Mouse (Mus musculus): ENCODE results near the gene Zfp46. TPM values are rescaled to one million over a fixed set of nuclear protein-coding genes. Genes with fewer than 3 reads are reported as not detected.

The Zfp46 gene
- total RNA-seq, 2 experiments from 2014 or later, result 53.5 to 54.9 TPM

DNA sequence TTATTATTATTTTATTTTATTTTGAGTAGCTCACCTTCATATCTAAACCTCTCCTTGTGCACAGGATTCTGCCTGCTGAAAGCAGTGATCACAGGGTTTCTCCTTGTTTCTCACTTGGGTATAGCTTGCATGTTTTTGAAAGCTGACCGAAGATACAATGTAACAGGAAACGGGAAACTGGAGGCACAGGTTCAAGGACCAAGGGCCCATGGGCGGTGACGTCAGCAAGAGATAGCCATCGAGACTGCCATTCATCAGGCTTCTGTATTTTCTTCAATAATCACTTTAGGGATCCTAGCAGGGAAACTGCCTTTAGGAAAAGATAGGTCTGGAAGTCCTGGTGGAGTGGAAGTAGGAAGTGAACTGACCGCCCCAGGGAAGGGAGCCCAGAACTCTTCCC is 7.2 kb downstream of the Zfp46 start:
- no peak overlapping the region for H3K4me3 ChIP-seq
- intact Hi-C loops (cut with DNase I), result no loop called here
- DNase-seq (ENCODE audit: extremely low spot score in 1 of 2, low spot score in 2 of 2), result no peak
- TF ChIP-seq CTCF (IDR thresholded peaks at IDR 0.05), result no peak
- H3K27ac ChIP-seq, result no peak overlapping the region

DNA sequence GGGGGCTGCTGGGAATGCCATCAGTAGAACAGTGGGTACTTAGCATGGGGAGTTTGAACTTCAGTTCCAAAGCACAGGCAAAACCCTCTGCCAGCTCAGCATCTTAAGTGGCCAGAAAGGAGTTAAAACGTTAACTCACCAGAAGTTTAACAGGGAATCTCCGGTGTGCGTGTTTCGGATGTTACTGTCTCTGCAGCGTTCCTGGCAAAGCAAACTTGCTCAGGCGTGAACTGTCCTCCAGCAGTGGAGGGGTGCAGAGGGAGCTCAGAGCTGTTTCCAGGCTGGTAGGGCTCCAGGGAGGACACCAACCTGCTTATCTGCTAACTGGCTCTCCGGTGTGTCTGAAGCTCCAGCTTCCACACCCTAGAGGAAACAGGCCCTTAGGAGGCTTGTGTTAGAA is 11.5 kb downstream of the Zfp46 start:
- no peak overlapping the region for H3K27ac ChIP-seq
- no peak overlapping the region for H3K4me3 ChIP-seq
- no peak for TF ChIP-seq CTCF (IDR thresholded peaks at IDR 0.05)
- DNase-seq (ENCODE audit: extremely low spot score in 1 of 2, low spot score in 2 of 2), result no peak
- intact Hi-C loops (cut with DNase I), result no loop called here

DNA sequence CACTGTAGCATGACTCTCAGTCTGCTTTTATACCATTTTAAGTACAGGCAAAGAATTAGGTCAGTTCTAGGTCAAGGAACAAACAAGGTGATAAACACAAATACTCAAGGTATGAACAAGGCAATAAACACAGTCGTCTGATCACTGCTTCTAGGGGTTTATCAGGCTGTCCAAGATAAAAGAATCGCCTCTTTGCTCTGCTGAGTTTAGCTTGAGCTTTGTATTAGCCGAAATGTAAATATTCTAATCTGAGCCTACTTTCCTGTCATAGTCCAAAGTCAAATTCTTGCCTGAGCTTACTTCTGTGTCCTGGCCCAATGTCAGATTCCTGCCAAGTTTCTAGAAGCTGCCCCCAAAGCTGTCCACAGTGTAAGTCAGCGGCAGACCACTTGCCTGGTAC is 18.0 kb downstream of the Zfp46 start:
- Histone ChIP-seq H3K27ac (no peak overlapping the region), H3K4me3 (no peak overlapping the region)
- intact Hi-C loops (cut with DNase I), result no loop called here
- DNase-seq (ENCODE audit: extremely low spot score in 1 of 2, low spot score in 2 of 2), result no peak
- no peak for TF ChIP-seq CTCF (IDR thresholded peaks at IDR 0.05)

DNA sequence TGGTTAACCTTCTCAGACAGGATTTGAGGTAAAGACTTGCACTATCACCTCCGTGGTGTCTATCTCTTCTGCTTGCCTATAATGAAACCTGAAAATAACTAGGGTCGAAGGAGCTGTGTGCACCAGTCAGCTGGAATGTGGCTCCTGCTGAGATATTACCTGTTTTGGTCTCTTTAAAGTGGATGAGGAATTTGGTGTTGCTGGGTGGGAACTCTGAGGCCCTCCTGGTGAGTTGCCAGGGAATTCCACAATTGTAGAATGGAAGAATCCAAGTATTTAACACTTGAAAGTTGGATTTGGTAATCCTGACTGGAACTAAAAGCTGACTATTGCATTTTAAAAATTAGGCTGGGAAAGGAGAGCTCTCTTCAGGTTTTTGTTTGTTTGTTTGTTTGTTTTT is 19.7 kb downstream of the Zfp46 start:
- intact Hi-C loops (cut with DNase I), result no loop called here

DNA sequence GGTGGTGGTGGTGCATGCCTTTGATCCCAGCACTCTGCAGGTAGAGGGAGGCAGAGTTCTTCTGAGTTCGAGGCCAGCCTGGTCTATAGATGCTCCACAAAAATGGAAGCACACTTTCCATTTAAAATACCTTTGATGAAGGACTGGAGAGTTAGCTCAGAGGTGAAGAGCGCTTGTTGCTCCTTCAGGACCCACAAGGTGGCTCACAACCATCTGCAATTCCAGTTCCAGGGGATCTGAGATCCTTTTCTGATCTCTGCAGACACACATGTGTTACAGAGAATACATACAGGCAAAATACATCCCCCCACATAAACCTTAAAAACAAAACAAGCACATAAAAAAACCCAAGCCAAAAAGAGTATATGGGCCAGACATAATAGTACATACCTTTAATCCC is 23.9 kb downstream of the Zfp46 start:
- Histone ChIP-seq H3K27ac (no peak overlapping the region), H3K4me3 (no peak overlapping the region)
- intact Hi-C loops (cut with DNase I), result no loop called here
- DNase-seq (ENCODE audit: extremely low spot score in 1 of 2, low spot score in 2 of 2), result no peak
- no peak for TF ChIP-seq CTCF (IDR thresholded peaks at IDR 0.05)

More for the DNA sequence above, 19.7 kb downstream of the Zfp46 start:
- H3K27ac ChIP-seq, result no peak overlapping the region
- DNase-seq (ENCODE audit: extremely low spot score in 1 of 2, low spot score in 2 of 2), result no peak
- no peak overlapping the region for H3K4me3 ChIP-seq
- no peak for TF ChIP-seq CTCF (IDR thresholded peaks at IDR 0.05)

DNA sequence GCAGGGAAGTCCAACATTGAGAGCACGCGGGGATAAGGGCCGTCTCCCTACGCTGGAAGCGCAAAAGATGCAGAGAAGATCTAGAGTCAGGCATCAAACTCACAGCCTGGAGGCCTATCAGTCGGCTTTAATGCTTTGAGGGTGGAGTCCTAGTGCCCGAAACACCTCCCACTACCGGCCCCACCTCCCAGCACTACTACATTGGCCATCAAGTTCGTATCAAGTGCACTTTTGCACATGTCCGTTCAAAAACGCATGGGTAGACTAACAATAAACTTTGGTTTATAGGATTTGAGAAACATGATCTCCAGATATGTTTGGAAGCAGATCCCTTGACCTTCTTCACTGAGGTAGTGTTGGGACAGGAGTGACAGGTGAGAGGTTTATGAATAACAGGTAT is 25.3 kb downstream of the Zfp46 start:
- peak overlapping the region; percentile 98 for H3K4me3 ChIP-seq
- H3K27ac ChIP-seq, result no peak overlapping the region; the same call in 1 of the 2 replicates
- DNase-seq (ENCODE audit: extremely low spot score in 1 of 2, low spot score in 2 of 2), result no peak
- intact Hi-C loops (cut with DNase I), result loop anchor here (1.0 kb wide), 1 partner anchor 23 kb away; no protein-coding TSS in a partner anchor
- no peak for TF ChIP-seq CTCF (IDR thresholded peaks at IDR 0.05)

DNA sequence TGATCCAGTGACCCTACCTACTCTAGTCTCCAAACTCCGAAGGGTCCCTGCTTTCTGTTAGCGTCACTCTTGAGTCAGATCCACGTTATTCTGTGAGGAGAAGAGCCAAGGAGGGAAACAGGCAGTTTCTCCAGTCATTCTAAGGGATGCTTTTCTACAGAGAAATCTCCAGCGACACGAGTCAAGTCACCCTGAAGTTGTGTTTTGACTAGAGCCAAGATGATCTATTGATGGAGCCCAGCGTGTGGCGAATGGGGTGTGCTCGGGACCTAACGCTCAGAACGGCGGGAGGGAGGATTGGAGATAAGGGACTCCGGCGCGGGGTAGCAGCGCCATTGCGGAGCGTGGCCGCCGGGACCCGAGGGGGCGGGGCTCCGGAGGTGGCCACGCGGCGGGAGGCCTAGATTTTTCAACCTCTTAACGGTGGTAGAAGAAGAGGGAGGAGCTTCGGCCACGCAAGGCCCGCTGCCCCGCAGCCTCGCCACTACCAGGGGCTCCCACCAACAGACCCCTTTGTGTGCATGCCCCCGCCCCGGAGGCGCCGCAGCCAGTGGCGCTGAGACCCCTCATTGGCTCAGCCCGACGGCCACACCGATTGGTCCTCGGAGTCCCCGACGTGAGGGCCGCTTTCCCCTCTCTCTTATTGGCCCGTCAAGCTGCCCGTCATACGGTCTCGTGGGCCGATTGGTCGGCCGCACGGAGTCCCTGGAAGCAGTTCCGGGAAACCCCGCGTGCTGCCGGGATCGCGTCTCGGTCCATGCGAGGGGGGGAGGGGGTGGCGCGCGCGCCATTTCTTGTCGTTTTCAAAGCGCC is 26.0 kb downstream of the Zfp46 start, which contains the start of gene Hnrnpr:
Hnrnpr (plus strand) TSS at position 714 of the 813 bp plus-strand sequence.
- no peak for TF ChIP-seq CTCF (IDR thresholded peaks at IDR 0.05)
- intact Hi-C loops (cut with DNase I), result loop anchor here (1.0 kb wide), 1 partner anchor 24 kb away; no protein-coding TSS in a partner anchor
- DNase-seq (ENCODE audit: extremely low spot score in 1 of 2, low spot score in 2 of 2), result peak; percentile 99
- H3K27ac ChIP-seq, result peak within 1 kb of the TSS; percentile 93
- H3K4me3 ChIP-seq, result peak within 1 kb of the TSS; percentile 98

DNA sequence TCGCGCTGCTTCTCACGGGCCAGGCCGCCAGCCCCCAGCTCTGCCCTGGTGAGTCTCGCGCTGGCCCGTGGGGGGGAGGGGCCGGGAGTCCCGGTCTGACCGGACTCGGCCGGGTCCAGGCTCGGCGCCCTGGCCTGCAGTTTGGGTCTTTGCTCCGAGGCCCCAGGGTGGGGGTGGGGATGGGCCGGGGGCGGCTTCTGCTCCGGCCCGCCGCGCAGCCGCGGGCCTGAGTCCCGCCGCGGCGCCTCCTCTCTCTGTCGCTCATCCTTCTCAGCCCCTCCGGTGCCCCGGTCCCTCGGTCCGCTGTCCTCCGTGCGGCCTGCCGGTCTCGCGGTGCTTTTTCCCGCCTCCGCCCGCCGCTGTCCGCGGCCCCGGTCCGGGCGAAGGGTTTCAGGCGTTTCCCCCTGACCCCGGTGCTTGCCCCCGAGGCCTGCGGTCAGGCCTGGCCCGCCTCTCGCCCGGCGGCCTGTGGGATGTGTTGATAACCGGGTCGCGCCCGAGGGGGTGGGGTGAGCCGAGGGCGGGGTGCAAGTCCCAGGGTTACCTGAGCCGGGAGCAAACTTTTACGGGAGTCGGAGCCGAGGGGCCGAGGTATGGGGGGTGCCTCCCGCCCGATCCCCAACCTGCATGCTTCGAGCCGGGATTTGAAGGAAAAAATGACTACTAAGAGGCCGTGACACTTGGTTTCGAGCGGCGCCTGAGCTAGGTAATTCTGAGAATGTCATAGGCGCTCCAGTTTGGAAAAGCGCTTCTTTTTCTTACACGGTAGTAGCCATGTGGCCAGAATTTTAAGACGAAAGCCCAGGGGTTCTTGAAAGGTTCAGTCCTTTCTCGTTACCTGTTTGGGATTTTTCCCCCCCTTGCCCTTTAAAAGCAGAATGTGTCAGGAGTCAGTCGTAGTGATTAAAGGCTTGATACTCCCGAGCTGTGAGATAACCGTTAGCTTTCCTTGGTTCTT is 26.8 kb downstream of the Zfp46 start:
- Histone ChIP-seq H3K4me3 (peak overlapping the region; percentile 98), H3K27ac (peak overlapping the region; percentile 93)
- DNase-seq (ENCODE audit: extremely low spot score in 1 of 2, low spot score in 2 of 2), result peak; percentile 38 to 44
- no peak for TF ChIP-seq CTCF (IDR thresholded peaks at IDR 0.05)
- intact Hi-C loops (cut with DNase I), result no loop called here

DNA sequence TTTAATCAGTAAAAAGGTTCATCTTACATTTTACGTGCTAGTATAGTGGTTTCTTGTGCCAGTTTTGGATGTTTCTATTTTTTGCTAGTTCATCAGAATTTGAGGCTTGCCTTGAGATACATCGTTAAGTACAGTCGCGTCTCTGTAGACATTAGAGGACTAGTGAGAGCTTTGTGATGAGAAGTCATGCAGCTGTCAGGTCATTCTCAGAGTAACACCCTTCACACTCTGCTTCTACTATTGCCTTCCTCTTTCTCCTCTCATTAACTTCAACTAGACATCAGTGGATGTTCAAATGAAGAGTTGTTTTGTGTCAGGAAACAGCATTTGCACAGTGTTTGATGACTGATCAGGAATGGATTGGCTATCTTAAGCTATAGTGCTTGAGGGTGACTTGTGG is 28.1 kb downstream of the Zfp46 start:
- intact Hi-C loops (cut with DNase I), result no loop called here
- H3K4me3 ChIP-seq, result peak overlapping the region; percentile 98
- DNase-seq (ENCODE audit: extremely low spot score in 1 of 2, low spot score in 2 of 2), result no peak
- TF ChIP-seq CTCF (IDR thresholded peaks at IDR 0.05), result no peak
- H3K27ac ChIP-seq, result no peak overlapping the region

DNA sequence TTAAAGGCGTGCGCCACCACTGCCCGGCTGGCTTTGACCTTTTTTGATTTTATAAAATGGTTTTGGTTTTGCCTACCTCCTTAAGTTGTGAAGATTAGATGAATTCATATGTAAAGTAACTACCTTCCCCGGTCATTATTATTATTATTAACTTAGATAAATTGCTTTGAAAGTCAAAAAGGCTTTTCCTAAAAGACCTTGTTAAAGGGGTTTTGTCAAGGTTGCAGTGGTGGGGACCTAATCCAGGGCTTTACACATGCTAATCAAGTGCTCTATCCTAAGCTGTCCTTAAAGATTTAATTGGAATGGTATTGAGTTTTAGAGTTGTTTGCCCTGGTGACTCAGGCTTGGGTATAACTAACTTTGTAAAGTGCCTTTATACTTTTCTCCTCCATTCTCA is 33.2 kb downstream of the Zfp46 start:
- Histone ChIP-seq H3K4me3 (no peak overlapping the region), H3K27ac (no peak overlapping the region)
- no peak for DNase-seq (ENCODE audit: extremely low spot score in 1 of 2, low spot score in 2 of 2)
- intact Hi-C loops (cut with DNase I), result no loop called here
- no peak for TF ChIP-seq CTCF (IDR thresholded peaks at IDR 0.05)

DNA sequence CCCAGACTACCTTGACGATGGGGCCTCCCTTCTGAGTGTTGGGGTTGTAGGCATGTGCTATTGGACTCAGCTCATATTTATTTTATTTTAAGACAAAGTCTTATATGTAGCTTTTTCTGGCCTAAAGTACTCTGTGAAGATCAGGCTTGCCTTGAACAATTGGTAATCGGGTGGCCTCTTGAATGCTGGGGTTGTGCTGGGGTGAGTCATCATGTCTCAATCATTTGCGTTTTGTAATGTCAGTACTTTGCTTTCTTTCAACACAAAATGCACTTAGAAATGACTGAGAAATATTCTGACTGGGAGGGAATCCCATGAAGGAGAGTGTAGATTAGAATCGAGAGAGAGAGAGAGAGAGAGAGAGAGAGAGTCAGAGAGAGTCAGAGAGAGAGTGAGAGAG is 35.5 kb downstream of the Zfp46 start:
- H3K27ac ChIP-seq, result no peak overlapping the region
- DNase-seq (ENCODE audit: extremely low spot score in 1 of 2, low spot score in 2 of 2), result no peak
- no peak for TF ChIP-seq CTCF (IDR thresholded peaks at IDR 0.05)
- intact Hi-C loops (cut with DNase I), result loop anchor here (5.0 kb wide), 2 partner anchors 58 to 118 kb away; no protein-coding TSS in a partner anchor
- H3K4me3 ChIP-seq, result no peak overlapping the region

DNA sequence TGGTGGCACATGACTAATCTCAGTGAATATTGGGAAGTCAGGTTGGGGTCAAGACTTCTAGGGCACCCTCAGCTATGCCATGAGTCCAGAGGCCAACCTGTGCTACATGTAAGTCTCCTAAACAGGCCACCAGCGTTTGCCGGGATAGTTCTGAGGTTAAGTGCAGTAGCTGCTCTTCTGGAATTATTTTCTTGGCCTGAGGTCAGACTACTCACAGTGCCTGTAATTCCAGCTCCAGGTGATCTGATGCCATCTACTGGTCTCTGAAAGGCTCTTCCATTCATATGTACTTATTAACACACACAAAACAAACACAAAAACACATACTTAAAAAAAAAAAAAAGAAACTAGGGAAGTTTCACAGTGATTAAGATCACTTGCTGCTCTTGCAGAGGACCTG is 39.7 kb downstream of the Zfp46 start:
- TF ChIP-seq CTCF (IDR thresholded peaks at IDR 0.05), result peak; percentile 49
- DNase-seq (ENCODE audit: extremely low spot score in 1 of 2, low spot score in 2 of 2), result no peak
- intact Hi-C loops (cut with DNase I), result loop anchor here (5.0 kb wide), 2 partner anchors 62 to 122 kb away; no protein-coding TSS in a partner anchor
- Histone ChIP-seq H3K4me3 (no peak overlapping the region), H3K27ac (no peak overlapping the region)

All from left cerebral cortex, adult 2 months (tissue).